Mouse (Mus musculus) left cerebral cortex, postnatal 36 days (tissue): ENCODE measurements at regions not wholly inside any gene's neighbourhood (a gene's known extent, or its start where the extent isn't known, plus 50 kb on each side); places are given as distances from the start of the nearest gene placed in this dataset.
A peak's percentile ranks its signal among the peaks of the same experiment; 100 is the strongest.

Experiments used
- DNase-seq, 2 experiments: peaks; one replicate each; pipeline ENCODE4 v3.0.0; 2021 to 2022; ENCODE audit warnings: low spot score in 2 of 2, mixed read lengths in 1 of 2
- intact Hi-C: fragments of 180-260 bp; cut with DNase I; formaldehyde crosslinking; loops from one replicate; pipeline ENCODE4 v1.15.1; 2025

DNA sequence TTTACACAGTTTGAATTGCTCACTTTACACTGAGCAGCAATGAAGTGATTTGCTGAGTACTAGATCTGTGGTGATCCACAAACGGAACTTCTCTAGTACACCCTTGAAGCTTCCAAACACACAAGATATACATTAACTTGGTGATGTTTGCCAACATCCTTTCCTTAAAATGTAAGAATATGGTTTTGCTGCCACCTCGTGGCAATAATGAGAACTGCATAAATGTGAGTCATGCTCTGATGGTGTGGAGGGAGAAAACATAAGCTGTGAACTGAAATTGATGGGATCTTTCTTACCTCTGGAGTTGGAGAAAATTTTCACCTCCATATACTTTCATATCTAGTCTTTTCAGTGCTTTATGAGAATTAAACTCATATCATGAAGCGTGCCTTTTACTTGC, 51.6 kb downstream of the Bex3 start:
- intact Hi-C loops: loop anchor here (5.0 kb wide), 2 partner anchors 84 to 274 kb away; no protein-coding TSS in a partner anchor
- DNase-seq: peak; percentile 15 to 58

- DNase-seq: no peak
- intact Hi-C loops: no loop called here
Observed at GRCm38 (mm10) chrX:136365809-136366208, 95.8 kb downstream of the Bex3 start.
